12 mouse cellular contexts compared by ENCODE assay signal in genomic region chr11:72487171-72487570, GRCm38 (mm10). TPM values are rescaled to one million over a fixed set of nuclear protein-coding genes. Genes with fewer than 3 reads are reported as not detected.
DNase-seq lines count a peak whose midpoint lies in the region; ATAC-seq and TF ChIP-seq lines count a peak whose summit lies in the region.
"Had no signal": no experiment of that assay in that cellular context is flagged by ENCODE, and none has a peak within 500 bp of the region (broad histone marks: within the 10 kb centered on the region; RNA-seq: fewer than 3 reads in every experiment).

No protein-coding gene starts in this region.

- H3K4me2 ChIP-seq in forebrain, embryonic 11.5 days (ENCODE audit: low read depth, low read length, severe bottlenecking), result no peak overlapping the region; the same call in 1 of the 2 replicates
- peak overlapping the region; percentile 98 for H3K4me2 ChIP-seq in lung, embryonic 14.5 days
- peak overlapping the region; percentile 98 for H3K4me2 ChIP-seq in intestine, postnatal 0 days (replicated peaks; ENCODE audit: low read depth)
- peak overlapping the region; percentile 76 for H3K4me2 ChIP-seq in neural tube, embryonic 14.5 days (ENCODE audit: low read depth, low read length)
- H3K4me2 ChIP-seq in kidney, embryonic 16.5 days (replicated peaks; ENCODE audit: low read depth, low read length), result no peak overlapping the region; the same call in 1 of the 2 replicates

- H3K27me3 ChIP-seq in forebrain, embryonic 10.5 days (ENCODE audit: poor library complexity, severe bottlenecking), result peaks cover 66% of the 10 kb centered on the region
- peaks cover 17% of the 10 kb centered on the region for H3K27me3 ChIP-seq in forebrain, embryonic 11.5 days (ENCODE audit: control insufficient read depth, insufficient read depth, low read length)
- H3K27me3 ChIP-seq in lung, embryonic 14.5 days (ENCODE audit: insufficient read depth, low read length), result peaks cover 20% of the 10 kb centered on the region; the same call in 1 of the 2 replicates
- H3K27me3 ChIP-seq in intestine, postnatal 0 days (replicated peaks; ENCODE audit: control insufficient read depth, insufficient read depth, low read length), result 0 out of 2 replicates have a peak, but pooled peaks cover 5% of the 10 kb centered on the region
- no peaks in the 10 kb centered on the region for H3K27me3 ChIP-seq in neural tube, embryonic 14.5 days (ENCODE audit: control insufficient read depth, insufficient read depth, low read length)
- H3K27me3 ChIP-seq in kidney, embryonic 16.5 days (ENCODE audit: insufficient read depth, low read length), result peaks cover 22% of the 10 kb centered on the region

- TF ChIP-seq CTCF in lung, embryonic 14.5 days (IDR thresholded peaks at IDR 0.05; ENCODE audit: low read depth), result no peak
- no peak for TF ChIP-seq CTCF in intestine, postnatal 0 days (IDR thresholded peaks at IDR 0.05; ENCODE audit: low read depth)

- no peak overlapping the region for H3K9ac ChIP-seq in forebrain, embryonic 11.5 days (ENCODE audit: low read length)
- H3K9ac ChIP-seq in lung, embryonic 14.5 days, result no peak overlapping the region
- no peak overlapping the region for H3K9ac ChIP-seq in intestine, postnatal 0 days (ENCODE audit: low read depth, low read length)
- H3K9ac ChIP-seq in neural tube, embryonic 14.5 days (replicated peaks; ENCODE audit: low read depth, low read length), result peak overlapping the region; percentile 4; the same call in 1 of the 2 replicates
- H3K9ac ChIP-seq in kidney, embryonic 16.5 days (replicated peaks; ENCODE audit: low read length), result no peak overlapping the region

- H3K27ac ChIP-seq in forebrain, embryonic 10.5 days, result peak overlapping the region; percentile 22; the same call in 1 of the 2 replicates
- no peak overlapping the region for H3K27ac ChIP-seq in forebrain, embryonic 11.5 days (ENCODE audit: low read depth, low read length)
- H3K27ac ChIP-seq in lung, embryonic 14.5 days (ENCODE audit: low read depth), result no peak overlapping the region
- H3K27ac ChIP-seq in intestine, postnatal 0 days (ENCODE audit: low read depth, low read length), result no peak overlapping the region
- H3K27ac ChIP-seq in neural tube, embryonic 14.5 days (ENCODE audit: low read depth, low read length), result no peak overlapping the region
- no peak overlapping the region for H3K27ac ChIP-seq in kidney, embryonic 16.5 days (ENCODE audit: low read length)
- H3K27ac ChIP-seq: macrophage had no signal

- H3K4me1 ChIP-seq in forebrain, embryonic 10.5 days, result peaks cover 39% of the 10 kb centered on the region
- peaks cover 3% of the 10 kb centered on the region; the same call in 1 of the 2 replicates for H3K4me1 ChIP-seq in forebrain, embryonic 11.5 days (replicated peaks; ENCODE audit: control insufficient read depth, insufficient read depth, low read length)
- peaks cover 12% of the 10 kb centered on the region for H3K4me1 ChIP-seq in lung, embryonic 14.5 days (ENCODE audit: insufficient read depth)
- H3K4me1 ChIP-seq in intestine, postnatal 0 days (replicated peaks; ENCODE audit: control insufficient read depth, insufficient read depth, low read length), result 0 out of 2 replicates have a peak, but pooled peaks cover 6% of the 10 kb centered on the region
- peaks cover 18% of the 10 kb centered on the region for H3K4me1 ChIP-seq in neural tube, embryonic 14.5 days (ENCODE audit: control insufficient read depth, insufficient read depth, low read length)
- peaks cover 23% of the 10 kb centered on the region for H3K4me1 ChIP-seq in kidney, embryonic 16.5 days (ENCODE audit: insufficient read depth, low read length)

- ATAC-seq in forebrain, embryonic 11.5 days (replicated peaks; ENCODE audit: low FRiP score), result no peak
- ATAC-seq in lung, embryonic 14.5 days (ENCODE audit: insufficient read depth), result no peak
- no peak for ATAC-seq in intestine, postnatal 0 days
- no peak for ATAC-seq in neural tube, embryonic 14.5 days (ENCODE audit: low read depth)
- no peak for ATAC-seq in kidney, embryonic 16.5 days (ENCODE audit: low FRiP score, low TSS enrichment)

- peak overlapping the region; percentile 68 for H3K4me3 ChIP-seq in forebrain, embryonic 10.5 days
- H3K4me3 ChIP-seq in forebrain, embryonic 11.5 days (ENCODE audit: low read depth, low read length), result no peak overlapping the region
- no peak overlapping the region for H3K4me3 ChIP-seq in lung, embryonic 14.5 days (ENCODE audit: low read depth, low read length)
- H3K4me3 ChIP-seq in intestine, postnatal 0 days (ENCODE audit: low read depth, low read length), result no peak overlapping the region
- no peak overlapping the region for H3K4me3 ChIP-seq in neural tube, embryonic 14.5 days (ENCODE audit: low read depth, low read length)
- no peak overlapping the region for H3K4me3 ChIP-seq in kidney, embryonic 16.5 days (ENCODE audit: low read length)
- H3K4me3 ChIP-seq: erythroblast, embryonic 14.5 days had no signal

- no peak for DNase-seq in forebrain, embryonic 10.5 days (ENCODE audit: extremely low spot score, low spot score)
- no peak for DNase-seq in forebrain, embryonic 11.5 days (ENCODE audit: low spot score)
- no peak for DNase-seq in lung, embryonic 14.5 days
- DNase-seq in lung, postnatal 4 days, result no peak
- DNase-seq in frontal cortex, postnatal 36 days (ENCODE audit: low spot score in 2 of 2), result no peak
- DNase-seq: kidney, adult 8-10 months; right cerebral cortex, postnatal 4 days had no signal

- 69% methylated on average over 5 of the region's 5 CpGs for WGBS in forebrain, embryonic 10.5 days
- 61% methylated on average over 5 of the region's 5 CpGs for WGBS in forebrain, embryonic 11.5 days
- 48% methylated on average over 5 of the region's 5 CpGs for WGBS in lung, embryonic 14.5 days
- 67% methylated on average over 5 of the region's 5 CpGs for WGBS in intestine, postnatal 0 days
- 52% methylated on average over 5 of the region's 5 CpGs for WGBS in neural tube, embryonic 14.5 days
- WGBS in kidney, embryonic 16.5 days, result 50% methylated on average over 5 of the region's 5 CpGs

- no peaks in the 10 kb centered on the region for H3K9me3 ChIP-seq in forebrain, embryonic 10.5 days
- no peaks in the 10 kb centered on the region for H3K9me3 ChIP-seq in forebrain, embryonic 11.5 days (ENCODE audit: control insufficient read depth, low read length)
- no peaks in the 10 kb centered on the region for H3K9me3 ChIP-seq in lung, embryonic 14.5 days (ENCODE audit: low read depth, low read length)
- H3K9me3 ChIP-seq in intestine, postnatal 0 days (ENCODE audit: control insufficient read depth), result no peaks in the 10 kb centered on the region
- H3K9me3 ChIP-seq in neural tube, embryonic 14.5 days (ENCODE audit: control insufficient read depth, low read length), result no peaks in the 10 kb centered on the region
- H3K9me3 ChIP-seq in kidney, embryonic 16.5 days (ENCODE audit: low read length), result no peaks in the 10 kb centered on the region

- no peaks in the 10 kb centered on the region for H3K36me3 ChIP-seq in forebrain, embryonic 10.5 days (replicated peaks)
- no peaks in the 10 kb centered on the region for H3K36me3 ChIP-seq in forebrain, embryonic 11.5 days (ENCODE audit: control insufficient read depth, insufficient read depth, low read length)
- H3K36me3 ChIP-seq in lung, embryonic 14.5 days (ENCODE audit: insufficient read depth), result no peaks in the 10 kb centered on the region
- H3K36me3 ChIP-seq in intestine, postnatal 0 days (ENCODE audit: control insufficient read depth, insufficient read depth), result no peaks in the 10 kb centered on the region
- H3K36me3 ChIP-seq in neural tube, embryonic 14.5 days (ENCODE audit: control insufficient read depth, insufficient read depth, low read length), result no peaks in the 10 kb centered on the region
- no peaks in the 10 kb centered on the region for H3K36me3 ChIP-seq in kidney, embryonic 16.5 days (ENCODE audit: insufficient read depth, low read length)

RNA-seq across cellular contexts. Expression of gene Spns2, which starts 2.5 kb away (rescaled TPM):
- 2.0 and 3.0 TPM in 2 replicates for polyA plus RNA-seq in forebrain, embryonic 10.5 days (2016; fragmentation: Nextera tagmentation; extraction: Ambion mirVana)
- polyA plus RNA-seq in forebrain, embryonic 11.5 days (2014; fragmentation: Nextera tagmentation; extraction: Ambion mirVana), result 4.0 and 4.8 TPM in 2 replicates
- polyA plus RNA-seq in lung, embryonic 14.5 days (2014; fragmentation: Nextera tagmentation; extraction: Ambion mirVana), result 7.5 and 8.5 TPM in 2 replicates
- 19.8 and 20.5 TPM in 2 replicates for polyA plus RNA-seq in intestine, postnatal 0 days (2015; fragmentation: Nextera tagmentation; extraction: Ambion mirVana)
- 12.1 and 15.1 TPM in 2 replicates for polyA plus RNA-seq in neural tube, embryonic 14.5 days (2014; fragmentation: Nextera tagmentation; extraction: Ambion mirVana)
- 2.5 and 3.3 TPM in 2 replicates for polyA plus RNA-seq in kidney, embryonic 16.5 days (2015; fragmentation: Nextera tagmentation; extraction: Ambion mirVana)
- polyA plus RNA-seq: macrophage had no signal

RNA-seq across cellular contexts. Expression of gene Mybbp1a, which starts 46.0 kb away (rescaled TPM):
- polyA plus RNA-seq in forebrain, embryonic 10.5 days (2016; fragmentation: Nextera tagmentation; extraction: Ambion mirVana), result 248 and 256 TPM in 2 replicates
- polyA plus RNA-seq in forebrain, embryonic 11.5 days (2014; fragmentation: Nextera tagmentation; extraction: Ambion mirVana), result 165 and 166 TPM in 2 replicates
- 157 and 161 TPM in 2 replicates for polyA plus RNA-seq in lung, embryonic 14.5 days (2014; fragmentation: Nextera tagmentation; extraction: Ambion mirVana)
- polyA plus RNA-seq in intestine, postnatal 0 days (2015; fragmentation: Nextera tagmentation; extraction: Ambion mirVana), result 37.3 and 40.7 TPM in 2 replicates
- 55.1 and 63.5 TPM in 2 replicates for polyA plus RNA-seq in neural tube, embryonic 14.5 days (2014; fragmentation: Nextera tagmentation; extraction: Ambion mirVana)
- polyA plus RNA-seq in kidney, embryonic 16.5 days (2015; fragmentation: Nextera tagmentation; extraction: Ambion mirVana), result 175 and 177 TPM in 2 replicates

RNA-seq across cellular contexts. Expression of gene Ggt6, which starts 51.8 kb away (rescaled TPM):
- polyA plus RNA-seq in forebrain, embryonic 10.5 days (2016; fragmentation: Nextera tagmentation; extraction: Ambion mirVana), result not detected in 2 replicates
- not detected in 2 replicates for polyA plus RNA-seq in forebrain, embryonic 11.5 days (2014; fragmentation: Nextera tagmentation; extraction: Ambion mirVana)
- polyA plus RNA-seq in lung, embryonic 14.5 days (2014; fragmentation: Nextera tagmentation; extraction: Ambion mirVana), result not detected in 2 replicates
- polyA plus RNA-seq in intestine, postnatal 0 days (2015; fragmentation: Nextera tagmentation; extraction: Ambion mirVana), result 8.1 and 8.6 TPM in 2 replicates
- polyA plus RNA-seq in neural tube, embryonic 14.5 days (2014; fragmentation: Nextera tagmentation; extraction: Ambion mirVana), result not detected in 2 replicates
- polyA plus RNA-seq in kidney, embryonic 16.5 days (2015; fragmentation: Nextera tagmentation; extraction: Ambion mirVana), result 1.6 and 2.2 TPM in 2 replicates
- polyA plus RNA-seq: erythroblast, embryonic 14.5 days; macrophage had no signal

Comparison
In these comparisons a context has a peak if more than half of its experiments do, and no peak if none do; other contexts are left out.
1. H3K4me2 ChIP-seq: peak in lung, embryonic 14.5 days (single experiment), intestine, postnatal 0 days (single experiment) and neural tube, embryonic 14.5 days (single experiment); none in forebrain, embryonic 11.5 days (single experiment) and kidney, embryonic 16.5 days (single experiment).